Mouse (Mus musculus): ENCODE data around the gene Ckap5.

The Ckap5 gene

GRCm38 (mm10) chr2:91652863-91653262 is 126.3 kb downstream of the Ckap5 start:
- no peak for DNase-seq (ENCODE audit: low spot score in 2 of 2)

DNA sequence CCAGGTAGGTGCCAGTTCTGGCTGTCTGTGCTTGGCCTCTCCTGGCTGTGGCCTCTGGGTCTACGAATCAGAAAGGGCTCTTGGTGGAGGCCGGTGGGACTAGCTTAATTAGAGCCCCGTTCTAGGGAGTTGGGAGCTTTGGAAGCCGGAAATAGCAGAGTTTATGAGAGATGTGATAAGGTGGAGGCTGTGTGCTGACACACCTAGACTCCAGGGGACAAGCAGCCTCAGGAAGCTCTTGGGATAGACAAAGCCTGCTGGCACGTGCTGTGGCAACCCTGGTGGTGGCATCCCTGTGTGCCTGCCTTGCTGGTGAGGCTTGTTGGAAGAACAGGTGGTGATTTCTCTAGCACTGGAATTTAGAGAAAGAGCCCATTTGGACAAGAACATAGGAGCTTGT is 128.8 kb downstream of the Ckap5 start:
- no peak for DNase-seq (ENCODE audit: low spot score in 2 of 2)

- no peak for DNase-seq (ENCODE audit: low spot score in 2 of 2)
Measured at GRCm38 (mm10) chr2:91655827-91656226, 129.3 kb downstream of the Ckap5 start.

- DNase-seq (ENCODE audit: low spot score in 2 of 2): no peak
Measured at GRCm38 (mm10) chr2:91656774-91657173, 130.2 kb downstream of the Ckap5 start.

GRCm38 (mm10) chr2:91659657-91660056 is 133.1 kb downstream of the Ckap5 start:
- no peak for DNase-seq (ENCODE audit: low spot score in 2 of 2)

DNA sequence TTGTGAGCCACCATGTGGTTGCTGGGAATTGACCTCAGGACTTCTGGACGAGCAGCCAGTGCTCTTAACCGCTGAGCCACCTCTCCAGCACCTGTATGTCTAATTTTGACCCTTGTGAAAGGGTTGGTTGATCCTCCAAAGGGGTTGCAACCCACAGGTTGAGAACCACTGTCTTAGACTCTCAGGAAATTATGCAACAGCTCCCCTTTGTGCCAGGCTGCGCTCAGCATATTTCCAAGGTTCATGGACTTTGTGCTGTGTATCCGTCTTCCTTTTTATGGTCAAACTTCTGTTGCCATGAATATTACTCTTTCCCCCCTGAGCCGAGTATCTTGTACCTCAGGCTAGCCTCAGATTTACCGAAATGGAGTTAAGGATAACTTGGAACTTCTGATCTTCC is 134.4 kb downstream of the Ckap5 start:
- DNase-seq (ENCODE audit: low spot score in 2 of 2): no peak

- DNase-seq (ENCODE audit: low spot score in 2 of 2): no peak
Measured at GRCm38 (mm10) chr2:91664780-91665179, 138.2 kb downstream of the Ckap5 start.

- no peak for DNase-seq (ENCODE audit: low spot score in 2 of 2)
Measured at GRCm38 (mm10) chr2:91666386-91666910, 139.9 kb downstream of the Ckap5 start.

- DNase-seq (ENCODE audit: low spot score in 2 of 2): no peak
Measured at GRCm38 (mm10) chr2:91667747-91668146, 141.2 kb downstream of the Ckap5 start.

DNA sequence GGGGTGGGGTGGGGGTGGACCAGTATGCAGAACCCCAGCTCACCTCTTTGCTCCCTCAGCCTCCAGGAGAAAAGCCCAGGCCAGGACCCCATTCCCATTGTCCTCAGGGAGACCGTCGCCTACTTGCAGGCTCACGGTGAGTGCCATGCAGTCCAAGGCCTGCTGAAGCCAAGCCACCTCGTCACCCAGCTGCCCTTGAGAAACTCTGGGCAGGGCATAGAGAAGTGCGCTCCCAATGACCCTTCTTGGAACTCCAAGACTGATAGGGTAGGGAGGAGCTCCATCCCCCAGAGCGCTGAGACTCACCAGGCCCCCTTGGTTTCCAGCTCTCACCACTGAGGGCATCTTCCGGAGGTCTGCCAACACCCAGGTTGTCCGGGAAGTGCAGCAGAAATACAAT is 142.8 kb downstream of the Ckap5 start:
- no peak for DNase-seq (ENCODE audit: low spot score in 2 of 2)

DNA sequence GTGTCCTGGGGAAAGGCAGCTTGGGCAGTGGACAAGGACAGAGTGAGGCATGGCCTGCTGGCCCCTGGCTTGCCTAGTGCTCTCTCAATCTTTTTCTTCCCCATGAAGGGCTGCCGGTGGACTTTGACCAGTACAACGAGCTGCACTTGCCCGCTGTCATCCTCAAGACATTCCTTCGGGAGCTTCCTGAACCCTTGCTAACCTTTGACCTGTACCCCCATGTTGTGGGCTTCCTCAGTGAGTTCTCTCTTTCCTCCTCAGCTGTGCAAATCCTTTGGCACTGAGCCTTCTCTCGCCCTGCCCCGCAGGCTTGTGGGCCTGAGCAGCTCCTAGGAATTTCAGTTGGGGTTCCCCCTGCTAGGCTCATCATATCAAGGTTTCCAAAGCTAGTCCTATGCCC is 143.5 kb downstream of the Ckap5 start:
- no peak for DNase-seq (ENCODE audit: low spot score in 2 of 2)
